Mouse (Mus musculus): ENCODE measurements at regions not wholly inside any gene's neighbourhood (a gene's known extent, or its start where the extent isn't known, plus 50 kb on each side); places are given as distances from the start of the nearest gene placed in this dataset.

GRCm38 (mm10) chr1:154103597-154103923 lies 97.4 kb upstream of the Zfp648 start:
- 73% methylated on average over 5 of the region's 5 CpGs for WGBS
- ATAC-seq (ENCODE audit: extremely low read depth, insufficient number of reproducible peaks, low FRiP score, low TSS enrichment) = no peak
- Histone ChIP-seq H3K4me3 (no peak overlapping the region), H3K4me1 (peaks cover 10% of the 10 kb centered on the region), H3K9me3 (no peaks in the 10 kb centered on the region), H3K27ac (replicated peaks) (no peak overlapping the region), H3K4me2 (no peak overlapping the region), H3K9ac (no peak overlapping the region), H3K27me3 (replicated peaks) (no peaks in the 10 kb centered on the region), H3K36me3 (no peaks in the 10 kb centered on the region)

GRCm38 (mm10) chr1:154104006-154104600 lies 96.9 kb upstream of the Zfp648 start:
- no peak for ATAC-seq (ENCODE audit: extremely low read depth, insufficient number of reproducible peaks, low FRiP score, low TSS enrichment)
- Histone ChIP-seq H3K36me3 (no peaks in the 10 kb centered on the region), H3K27me3 (replicated peaks) (no peaks in the 10 kb centered on the region), H3K27ac (replicated peaks) (no peak overlapping the region), H3K4me1 (peaks cover 10% of the 10 kb centered on the region), H3K9ac (no peak overlapping the region), H3K9me3 (no peaks in the 10 kb centered on the region), H3K4me2 (no peak overlapping the region), H3K4me3 (no peak overlapping the region)
- WGBS = 73% methylated on average over 4 of the region's 4 CpGs

- Histone ChIP-seq H3K36me3 (no peaks in the 10 kb centered on the region), H3K4me2 (no peak overlapping the region), H3K27me3 (replicated peaks) (no peaks in the 10 kb centered on the region), H3K27ac (replicated peaks) (no peak overlapping the region), H3K9ac (no peak overlapping the region), H3K4me3 (no peak overlapping the region), H3K9me3 (no peaks in the 10 kb centered on the region), H3K4me1 (peaks cover 10% of the 10 kb centered on the region)
- ATAC-seq (ENCODE audit: extremely low read depth, insufficient number of reproducible peaks, low FRiP score, low TSS enrichment) = no peak
- WGBS = 72% methylated on average over 1 of the region's 1 CpGs
Observed at GRCm38 (mm10) chr1:154104779-154105178, 96.2 kb upstream of the Zfp648 start.

- Histone ChIP-seq H3K9ac (no peak overlapping the region), H3K36me3 (no peaks in the 10 kb centered on the region), H3K27ac (replicated peaks) (no peak overlapping the region), H3K9me3 (no peaks in the 10 kb centered on the region), H3K4me3 (no peak overlapping the region), H3K27me3 (replicated peaks) (no peaks in the 10 kb centered on the region), H3K4me2 (no peak overlapping the region), H3K4me1 (peaks cover 9% of the 10 kb centered on the region)
- WGBS = 73% methylated on average over 3 of the region's 3 CpGs
- ATAC-seq (ENCODE audit: extremely low read depth, insufficient number of reproducible peaks, low FRiP score, low TSS enrichment) = no peak
Observed at GRCm38 (mm10) chr1:154112500-154112899, 88.5 kb upstream of the Zfp648 start.

GRCm38 (mm10) chr1:154113291-154114050 lies 87.5 kb upstream of the Zfp648 start:
- no peaks in the 10 kb centered on the region for H3K27me3 ChIP-seq (replicated peaks)
- H3K4me1 ChIP-seq = peaks cover 18% of the 10 kb centered on the region
- 75% methylated on average over 12 of the region's 12 CpGs for WGBS
- no peak for ATAC-seq (ENCODE audit: extremely low read depth, insufficient number of reproducible peaks, low FRiP score, low TSS enrichment)
- no peaks in the 10 kb centered on the region for H3K9me3 ChIP-seq
- no peak overlapping the region for H3K4me3 ChIP-seq
- H3K4me2 ChIP-seq = no peak overlapping the region
- no peak overlapping the region for H3K9ac ChIP-seq
- H3K27ac ChIP-seq (replicated peaks) = no peak overlapping the region
- no peaks in the 10 kb centered on the region for H3K36me3 ChIP-seq

GRCm38 (mm10) chr1:154116188-154116710 lies 84.7 kb upstream of the Zfp648 start:
- peaks cover 20% of the 10 kb centered on the region for H3K4me1 ChIP-seq
- 75% methylated on average over 7 of the region's 7 CpGs for WGBS
- ATAC-seq (ENCODE audit: extremely low read depth, insufficient number of reproducible peaks, low FRiP score, low TSS enrichment) = no peak
- no peaks in the 10 kb centered on the region for H3K36me3 ChIP-seq
- no peak overlapping the region for H3K4me3 ChIP-seq
- no peaks in the 10 kb centered on the region for H3K9me3 ChIP-seq
- H3K27ac ChIP-seq (replicated peaks) = no peak overlapping the region
- H3K9ac ChIP-seq = no peak overlapping the region
- H3K4me2 ChIP-seq = no peak overlapping the region
- no peaks in the 10 kb centered on the region for H3K27me3 ChIP-seq (replicated peaks)

GRCm38 (mm10) chr1:154117346-154117687 lies 83.7 kb upstream of the Zfp648 start:
- Histone ChIP-seq H3K27me3 (replicated peaks) (no peaks in the 10 kb centered on the region), H3K4me3 (peak overlapping the region; percentile 34), H3K9ac (peak overlapping the region; percentile 64), H3K27ac (replicated peaks) (0 out of 2 replicates have a peak overlapping the region, but pooled peaks have one; percentile 8), H3K4me1 (peaks cover 20% of the 10 kb centered on the region), H3K4me2 (peak overlapping the region; percentile 66), H3K9me3 (no peaks in the 10 kb centered on the region), H3K36me3 (no peaks in the 10 kb centered on the region)
- no peak for ATAC-seq (ENCODE audit: extremely low read depth, insufficient number of reproducible peaks, low FRiP score, low TSS enrichment)
- WGBS = 47% methylated on average over 11 of the region's 11 CpGs

GRCm38 (mm10) chr1:154117688-154118373 lies 83.2 kb upstream of the Zfp648 start:
- no peaks in the 10 kb centered on the region for H3K9me3 ChIP-seq
- H3K27me3 ChIP-seq (replicated peaks) = no peaks in the 10 kb centered on the region
- peak overlapping the region; percentile 66 for H3K4me2 ChIP-seq
- H3K9ac ChIP-seq = peak overlapping the region; percentile 64
- ATAC-seq (ENCODE audit: extremely low read depth, insufficient number of reproducible peaks, low FRiP score, low TSS enrichment) = no peak
- H3K27ac ChIP-seq (replicated peaks) = 0 out of 2 replicates have a peak overlapping the region, but pooled peaks have one; percentile 8
- peak overlapping the region; percentile 34 for H3K4me3 ChIP-seq
- no peaks in the 10 kb centered on the region for H3K36me3 ChIP-seq
- WGBS = 19% methylated on average over 20 of the region's 20 CpGs
- H3K4me1 ChIP-seq = peaks cover 17% of the 10 kb centered on the region

GRCm38 (mm10) chr1:154118374-154119004 lies 82.5 kb upstream of the Zfp648 start:
- H3K4me3 ChIP-seq = peak overlapping the region; percentile 34; the same call in 1 of the 2 replicates
- no peaks in the 10 kb centered on the region for H3K9me3 ChIP-seq
- H3K36me3 ChIP-seq = no peaks in the 10 kb centered on the region
- no peak for ATAC-seq (ENCODE audit: extremely low read depth, insufficient number of reproducible peaks, low FRiP score, low TSS enrichment)
- peak overlapping the region; percentile 64 for H3K9ac ChIP-seq
- H3K4me2 ChIP-seq = peak overlapping the region; percentile 66; the same call in 1 of the 2 replicates
- 41% methylated on average over 10 of the region's 10 CpGs for WGBS
- peaks cover 17% of the 10 kb centered on the region for H3K4me1 ChIP-seq
- H3K27me3 ChIP-seq (replicated peaks) = no peaks in the 10 kb centered on the region
- no peak overlapping the region for H3K27ac ChIP-seq (replicated peaks)

GRCm38 (mm10) chr1:154119611-154120010 lies 81.4 kb upstream of the Zfp648 start:
- Histone ChIP-seq H3K9me3 (no peaks in the 10 kb centered on the region), H3K36me3 (no peaks in the 10 kb centered on the region), H3K27ac (replicated peaks) (no peak overlapping the region), H3K27me3 (replicated peaks) (no peaks in the 10 kb centered on the region), H3K4me1 (peaks cover 12% of the 10 kb centered on the region), H3K9ac (no peak overlapping the region), H3K4me2 (no peak overlapping the region), H3K4me3 (no peak overlapping the region)
- no peak for ATAC-seq (ENCODE audit: extremely low read depth, insufficient number of reproducible peaks, low FRiP score, low TSS enrichment)
- 77% methylated on average over 5 of the region's 5 CpGs for WGBS

- H3K9ac ChIP-seq = no peak overlapping the region
- no peak overlapping the region for H3K4me3 ChIP-seq
- H3K27me3 ChIP-seq (replicated peaks) = no peaks in the 10 kb centered on the region
- H3K4me1 ChIP-seq = peaks cover 12% of the 10 kb centered on the region
- H3K4me2 ChIP-seq = no peak overlapping the region
- no peak for ATAC-seq (ENCODE audit: extremely low read depth, insufficient number of reproducible peaks, low FRiP score, low TSS enrichment)
- H3K9me3 ChIP-seq = no peaks in the 10 kb centered on the region
- WGBS = 16% methylated on average over 1 of the region's 1 CpGs
- H3K36me3 ChIP-seq = no peaks in the 10 kb centered on the region
- no peak overlapping the region for H3K27ac ChIP-seq (replicated peaks)
Observed at GRCm38 (mm10) chr1:154120693-154121092, 80.3 kb upstream of the Zfp648 start.

All from heart, embryonic 13.5 days (tissue).